Mouse (Mus musculus): ENCODE data around the gene Senp1.

The Senp1 gene

GRCm38 (mm10) chr15:98107230-98107629 lies 13.7 kb upstream of the Senp1 start:
- DNase-seq, result no peak

- no peak for DNase-seq
These were observed 13.0 kb upstream of the Senp1 start for GRCm38 (mm10) chr15:98106506-98106905.

DNA sequence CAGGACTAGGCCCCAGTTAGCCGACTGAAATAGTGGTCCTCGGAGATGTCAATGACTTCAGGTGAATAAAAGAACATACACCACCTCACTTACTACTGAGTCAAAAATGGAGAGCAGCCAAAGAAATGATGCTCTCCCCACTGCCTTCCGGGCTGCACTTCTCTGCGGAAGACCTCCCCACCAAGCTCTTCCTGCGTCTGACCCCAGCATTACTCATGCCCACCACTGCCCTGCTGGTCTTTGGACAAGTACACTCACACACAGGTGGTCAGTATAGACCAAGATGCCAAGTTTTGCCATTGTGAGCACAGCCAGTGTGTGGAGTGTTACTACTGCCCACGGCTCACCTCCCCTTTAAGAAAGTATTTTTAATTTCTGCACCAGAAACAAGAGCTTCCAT lies 8.9 kb upstream of the Senp1 start:
- DNase-seq, result no peak

DNA sequence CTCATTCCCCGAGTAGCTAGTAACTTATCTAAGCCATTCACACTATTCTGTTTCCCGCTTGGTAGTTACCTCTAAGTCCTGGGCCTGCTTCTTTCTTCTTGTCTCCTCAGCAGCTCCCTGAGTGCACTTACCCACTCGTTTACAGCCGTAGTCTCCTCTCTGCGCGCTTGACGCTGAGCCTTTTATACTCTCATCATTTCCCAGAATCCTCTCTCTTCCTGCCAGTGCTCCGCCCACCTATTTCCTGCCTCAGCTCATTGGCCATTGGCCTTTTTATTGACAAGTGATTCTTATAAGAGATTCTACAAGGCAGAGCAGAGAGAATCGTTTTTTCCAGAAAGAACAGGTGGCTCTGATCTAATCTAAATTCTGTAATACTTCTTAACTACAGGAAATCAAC lies 5.0 kb upstream of the Senp1 start:
- DNase-seq, result no peak

- DNase-seq, result no peak
These were observed 3.4 kb upstream of the Senp1 start for GRCm38 (mm10) chr15:98096957-98097356.

DNA sequence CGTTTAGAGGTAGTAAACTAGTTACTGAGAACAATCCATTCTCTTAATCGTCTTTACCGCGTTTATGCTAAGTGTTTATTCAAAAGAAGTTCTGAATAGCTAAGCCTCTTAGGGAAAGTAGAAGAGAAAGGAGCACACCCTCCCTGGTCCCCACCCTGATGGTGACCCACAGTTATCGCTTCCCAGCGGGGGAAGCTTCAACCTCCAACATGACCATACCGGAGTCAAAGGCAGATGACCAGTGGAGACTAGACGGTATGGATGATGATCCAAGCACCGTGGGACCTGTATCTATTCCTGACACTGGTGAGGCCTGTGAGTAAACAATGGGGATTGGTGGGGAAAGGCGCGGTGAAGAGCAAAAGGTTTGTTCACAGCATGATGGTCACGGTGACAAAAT lies 1.4 kb upstream of the Senp1 start:
- DNase-seq, result no peak

- no peak for DNase-seq
These were observed 998 bp downstream of the Senp1 start, which contains the start of gene Pfkm for GRCm38 (mm10) chr15:98092372-98093120. Pfkm (plus strand) TSS chr15:98092589.

GRCm38 (mm10) chr15:98091841-98092240 lies 1.7 kb downstream of the Senp1 start:
- no peak for DNase-seq

DNA sequence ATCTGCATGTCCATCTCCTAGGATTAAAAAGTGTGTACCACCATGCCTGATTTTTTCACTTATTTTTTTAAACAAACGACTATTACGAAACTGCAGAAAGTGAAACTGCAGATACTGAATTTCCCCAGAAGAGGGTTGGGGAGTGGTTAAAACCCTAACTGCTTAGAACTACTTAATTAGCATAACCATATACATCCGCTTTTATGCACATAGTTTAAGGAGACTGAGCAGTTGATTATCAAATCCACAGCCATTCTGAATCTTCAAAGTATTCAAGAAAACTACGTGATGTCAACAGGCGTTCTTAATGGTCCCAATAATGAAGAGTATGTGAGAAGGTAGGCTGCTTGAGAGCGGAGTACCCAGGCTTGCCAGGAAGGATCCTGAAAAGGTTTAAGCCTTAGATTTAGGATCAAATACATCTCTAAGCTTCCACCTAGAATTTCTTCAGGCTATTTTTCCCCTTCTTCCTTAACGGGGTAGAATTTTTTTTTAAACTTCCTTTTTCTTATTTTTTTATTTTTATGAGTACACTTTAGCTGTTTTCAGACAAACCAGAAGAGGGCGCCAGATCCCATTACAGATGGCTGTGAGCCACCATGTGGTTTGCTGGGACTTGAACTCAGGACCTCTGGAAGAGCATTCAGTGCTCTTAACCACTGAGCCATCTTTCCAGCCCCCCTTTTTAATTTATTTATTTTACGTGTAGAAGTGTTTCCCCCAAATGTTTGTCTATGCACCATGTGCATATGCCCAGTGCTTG lies 3.9 kb downstream of the Senp1 start:
- DNase-seq, result peak; percentile 30

DNA sequence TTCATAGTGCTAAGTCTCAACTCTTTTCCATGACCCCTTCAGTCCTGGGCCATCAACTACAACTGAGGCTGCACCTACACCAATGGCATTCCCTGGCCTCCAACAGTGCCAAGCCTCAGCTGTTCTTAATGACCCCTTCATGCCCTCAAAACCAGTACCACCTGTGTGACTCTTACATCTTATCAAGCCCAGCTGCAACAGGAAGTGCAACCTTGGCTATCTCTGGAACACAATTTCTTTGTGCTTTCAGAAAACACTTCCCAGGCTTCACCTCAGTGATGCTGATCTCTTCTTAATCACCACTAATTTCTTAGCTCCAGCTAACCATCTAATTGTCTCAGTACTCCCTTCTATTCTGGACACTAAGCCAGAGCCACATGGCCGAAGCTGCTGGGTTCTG lies 4.7 kb downstream of the Senp1 start:
- DNase-seq, result no peak

DNA sequence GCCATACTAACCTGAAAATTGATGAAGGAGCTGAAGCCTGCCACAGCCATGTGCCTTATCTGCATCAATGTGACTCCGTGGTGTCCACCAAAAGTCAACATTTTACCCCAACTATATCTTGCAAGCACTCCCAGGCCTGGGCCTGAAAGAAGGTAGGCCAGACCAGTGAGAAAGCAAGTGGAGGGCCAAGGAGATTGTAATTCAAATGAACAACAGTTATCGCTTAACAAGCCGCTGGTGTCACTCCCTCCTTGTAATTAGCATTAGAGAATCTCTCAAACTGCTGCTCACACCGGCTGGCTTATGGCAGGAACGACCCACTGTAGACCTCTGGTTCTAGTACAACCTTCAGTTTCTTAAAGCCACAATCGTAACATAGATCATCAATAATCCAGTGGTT lies 16.6 kb downstream of the Senp1 start:
- DNase-seq, result no peak

- DNase-seq, result no peak
These were observed 18.5 kb downstream of the Senp1 start for GRCm38 (mm10) chr15:98075034-98075433.

DNA sequence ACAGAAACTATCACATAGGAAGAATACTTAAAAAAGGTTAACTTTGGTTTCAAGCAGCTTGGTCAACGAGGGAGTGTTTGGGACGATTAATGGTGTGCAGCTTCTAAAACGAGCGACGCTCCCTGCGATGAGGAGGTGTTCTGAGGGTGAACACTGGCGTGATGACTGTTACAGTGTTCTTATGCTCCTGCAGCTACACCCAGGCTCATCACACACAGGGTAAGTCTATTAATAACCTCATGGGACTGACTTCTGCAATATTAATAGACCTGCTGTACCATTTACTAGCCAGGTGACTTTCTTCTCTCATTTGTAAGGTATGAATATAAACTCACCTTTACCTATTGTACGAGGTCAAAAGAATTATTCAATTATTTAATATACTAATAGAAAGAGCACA lies 19.0 kb downstream of the Senp1 start:
- DNase-seq, result no peak

DNA sequence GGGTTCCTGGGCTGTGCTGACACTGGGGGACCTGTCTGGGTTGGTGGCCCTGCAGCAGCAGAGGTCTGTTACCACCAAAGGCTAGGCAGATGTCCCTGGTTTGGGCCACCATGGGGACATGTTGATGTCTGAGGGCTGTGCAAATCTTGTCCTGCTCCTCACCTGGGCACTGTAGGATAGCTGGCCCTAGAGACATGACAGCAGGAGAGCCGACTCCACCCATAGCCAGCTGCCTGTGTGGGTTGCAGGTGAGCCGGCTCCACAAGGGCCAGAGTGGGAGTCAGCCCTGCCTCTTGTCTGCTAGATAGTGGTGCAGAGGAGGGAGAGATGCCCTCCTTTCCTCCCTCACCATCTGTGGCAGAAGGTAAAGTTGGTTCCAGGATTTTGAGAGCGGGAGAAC lies 23.2 kb downstream of the Senp1 start:
- DNase-seq, result no peak

DNA sequence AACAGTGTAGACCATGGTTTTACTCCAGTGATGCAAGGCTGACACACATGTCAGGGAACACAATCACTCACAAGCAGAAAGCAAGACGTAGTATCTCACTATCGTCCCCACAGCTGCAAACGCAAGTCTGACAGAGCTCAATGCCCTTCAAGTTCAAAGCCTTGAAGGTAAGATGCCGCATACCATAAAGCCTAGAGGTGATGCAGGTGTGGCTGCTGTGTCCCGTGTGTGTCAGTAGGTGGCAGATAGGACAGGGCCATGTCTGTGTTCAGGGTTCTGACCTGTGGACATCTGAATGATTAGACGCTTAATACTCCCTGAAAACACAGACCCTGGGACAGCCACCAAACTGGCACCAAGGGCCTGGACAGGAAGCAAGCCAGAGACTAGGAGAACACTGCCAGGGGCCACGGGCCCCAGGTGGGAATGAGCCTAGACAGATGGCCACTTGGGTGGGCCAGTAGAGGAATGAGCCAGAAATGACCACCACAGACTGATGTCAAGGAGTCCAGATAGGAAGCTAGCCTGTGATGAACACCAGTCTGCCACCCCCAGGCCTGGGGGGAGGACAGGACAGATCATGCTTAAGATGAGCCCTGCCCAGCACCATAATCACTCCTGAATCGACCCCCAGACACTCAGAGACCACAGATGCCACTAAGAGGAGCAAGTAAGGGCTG lies 23.8 kb downstream of the Senp1 start:
- no peak for DNase-seq

- DNase-seq, result no peak
These were observed 25.0 kb downstream of the Senp1 start for GRCm38 (mm10) chr15:98068506-98068905.

DNA sequence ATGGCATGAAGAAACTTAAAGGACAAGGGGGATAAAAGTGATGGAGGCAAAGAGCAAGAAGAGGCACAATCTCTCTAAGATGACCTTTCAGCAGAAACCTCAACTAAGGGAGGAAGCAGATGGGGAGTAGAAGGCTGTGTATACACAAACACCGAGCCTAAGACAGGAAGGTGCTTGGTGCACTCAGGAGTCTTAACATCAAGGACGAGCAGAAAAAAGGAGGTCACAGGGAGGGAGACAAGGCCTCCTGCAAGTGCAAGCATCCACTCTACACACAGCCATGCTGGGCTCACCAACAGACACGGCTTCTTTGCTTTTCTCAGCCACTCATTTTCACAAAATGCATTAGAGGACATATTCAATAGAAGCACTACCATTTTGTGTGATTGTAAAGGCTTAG lies 26.1 kb downstream of the Senp1 start:
- no peak for DNase-seq

GRCm38 (mm10) chr15:98066602-98067001 lies 26.9 kb downstream of the Senp1 start:
- no peak for DNase-seq

GRCm38 (mm10) chr15:98065881-98066280 lies 27.7 kb downstream of the Senp1 start:
- DNase-seq, result no peak

DNA sequence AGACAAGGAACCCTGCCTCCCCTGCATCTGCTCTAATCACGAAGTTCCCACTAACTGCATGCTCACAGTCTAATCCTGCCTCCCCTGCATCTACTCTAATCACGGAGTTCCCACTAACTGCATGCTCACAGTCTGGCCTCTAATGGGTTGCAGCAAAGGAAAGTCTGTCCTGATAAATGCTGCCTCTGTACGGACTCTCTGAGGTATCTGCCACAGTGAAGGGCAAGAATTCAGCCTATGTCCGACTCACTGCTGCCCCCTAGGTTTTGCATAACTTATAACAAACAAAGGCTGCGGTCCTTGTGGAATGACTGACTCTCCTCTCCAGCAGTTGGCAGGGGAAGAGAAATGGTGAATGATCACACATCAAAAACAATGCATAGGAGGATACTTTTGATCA lies 38.3 kb downstream of the Senp1 start:
- DNase-seq, result no peak

GRCm38 (mm10) chr15:98051685-98052084 lies 41.9 kb downstream of the Senp1 start:
- no peak for DNase-seq

DNA sequence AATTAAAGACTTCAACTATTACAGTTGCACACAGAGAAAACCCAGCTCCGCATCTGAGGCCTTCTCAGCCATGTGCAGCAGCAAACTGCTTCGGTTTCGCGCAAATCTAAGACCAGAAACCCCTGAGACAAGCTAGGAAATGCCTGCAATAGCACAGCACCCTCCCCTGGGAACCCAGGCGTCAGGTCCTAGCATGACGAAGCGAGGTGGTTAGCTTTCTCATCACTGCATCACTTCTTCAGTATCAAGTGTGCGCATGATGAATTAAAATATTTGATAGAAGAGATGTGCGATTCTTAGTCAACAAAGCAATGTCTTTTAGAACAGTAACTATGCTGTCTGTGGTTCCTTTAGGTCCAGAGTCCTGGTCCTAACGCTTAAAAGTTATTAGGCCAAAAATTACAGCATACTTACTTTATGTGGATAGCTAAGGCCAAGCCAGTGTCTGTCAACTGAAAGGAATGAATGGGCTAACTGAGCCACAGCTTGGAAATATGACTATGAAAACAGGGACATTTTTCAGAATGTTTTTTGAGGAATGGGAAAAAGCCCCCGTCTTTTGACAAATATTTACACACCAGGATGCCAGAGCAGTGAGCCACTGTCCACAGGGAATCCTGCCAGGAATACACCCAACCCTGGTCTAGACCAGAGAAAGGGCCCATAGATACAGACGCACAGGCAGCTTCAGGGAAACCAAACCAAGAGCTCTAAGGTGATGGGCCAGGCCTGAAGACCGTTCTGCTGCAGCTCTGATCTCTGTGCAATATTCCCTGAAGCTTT lies 44.4 kb downstream of the Senp1 start:
- no peak for DNase-seq

GRCm38 (mm10) chr15:98044387-98044786 lies 49.2 kb downstream of the Senp1 start:
- no peak for DNase-seq
